Mouse (Mus musculus): ENCODE results near the gene Frmd8.
"Not testable (repeated sequence)": the region's sequence is repeated elsewhere in the genome, so short reads cannot be mapped to it uniquely, and the experiment has no call there.

Gene Frmd8

GRCm38 (mm10) chr19:5824826-5825617 lies 50.1 kb downstream of the Frmd8 start:
- no peak for DNase-seq (ENCODE audit: low read depth, low spot score)

DNA sequence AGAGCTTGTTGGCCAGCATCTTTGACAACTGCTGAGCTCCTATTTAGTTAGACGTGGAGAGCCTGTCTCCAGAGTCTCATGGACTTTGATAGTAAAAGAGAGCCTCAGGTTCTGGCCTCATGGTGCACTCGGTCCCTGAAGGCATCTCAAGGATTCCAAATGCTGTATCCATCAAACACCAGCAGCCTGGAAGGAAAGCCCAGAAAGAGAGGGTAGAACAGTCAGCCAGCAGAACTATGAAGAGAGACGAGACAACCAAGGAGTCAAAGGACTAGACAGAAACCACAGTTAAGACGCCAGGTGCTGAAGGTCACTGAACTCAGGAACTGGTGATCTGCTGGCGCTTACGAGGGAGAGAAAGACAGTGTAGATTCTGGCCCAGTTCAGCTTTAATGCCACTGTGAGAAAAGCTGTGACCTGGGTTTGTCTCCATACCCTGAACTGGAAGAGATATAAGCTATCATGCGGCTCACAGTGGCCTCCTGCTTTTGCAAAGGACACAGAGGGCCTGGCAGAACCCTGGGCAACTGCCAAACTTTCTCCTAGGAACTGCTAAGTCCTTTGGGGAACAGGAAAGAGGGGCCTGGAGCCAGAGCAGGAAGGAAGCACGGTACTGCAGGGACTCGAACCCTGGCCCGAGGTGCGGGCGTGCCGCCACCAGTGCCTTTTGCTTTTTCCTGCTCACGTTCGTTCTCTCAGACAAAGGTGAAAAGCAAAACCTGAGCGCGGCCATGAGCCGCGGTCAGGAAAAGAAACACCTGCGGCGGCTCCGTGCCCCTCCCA lies 50.8 kb downstream of the Frmd8 start:
- DNase-seq (ENCODE audit: low read depth, low spot score), result no peak

- no peak for DNase-seq (ENCODE audit: low read depth, low spot score)
Observed at GRCm38 (mm10) chr19:5823266-5823839, 51.7 kb downstream of the Frmd8 start.

DNA sequence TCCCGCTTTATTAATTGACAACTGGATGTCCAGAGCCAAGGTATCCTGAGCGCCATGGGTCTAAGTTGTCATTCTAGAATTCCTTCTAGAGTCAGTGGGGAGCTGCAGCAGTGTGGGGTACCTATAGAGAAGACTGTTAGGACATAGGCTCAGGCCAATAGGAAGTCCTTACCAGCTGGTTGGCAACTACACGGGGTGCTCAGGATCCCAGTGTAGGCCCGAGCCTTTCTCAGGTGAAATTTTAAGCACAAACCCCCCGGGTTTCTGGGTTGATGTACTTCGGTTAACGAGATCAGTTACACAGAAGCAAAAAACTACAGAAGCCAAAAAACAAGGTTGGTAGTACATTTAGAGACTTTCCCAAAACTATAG lies 52.3 kb downstream of the Frmd8 start:
- no peak for DNase-seq (ENCODE audit: low read depth, low spot score)

DNA sequence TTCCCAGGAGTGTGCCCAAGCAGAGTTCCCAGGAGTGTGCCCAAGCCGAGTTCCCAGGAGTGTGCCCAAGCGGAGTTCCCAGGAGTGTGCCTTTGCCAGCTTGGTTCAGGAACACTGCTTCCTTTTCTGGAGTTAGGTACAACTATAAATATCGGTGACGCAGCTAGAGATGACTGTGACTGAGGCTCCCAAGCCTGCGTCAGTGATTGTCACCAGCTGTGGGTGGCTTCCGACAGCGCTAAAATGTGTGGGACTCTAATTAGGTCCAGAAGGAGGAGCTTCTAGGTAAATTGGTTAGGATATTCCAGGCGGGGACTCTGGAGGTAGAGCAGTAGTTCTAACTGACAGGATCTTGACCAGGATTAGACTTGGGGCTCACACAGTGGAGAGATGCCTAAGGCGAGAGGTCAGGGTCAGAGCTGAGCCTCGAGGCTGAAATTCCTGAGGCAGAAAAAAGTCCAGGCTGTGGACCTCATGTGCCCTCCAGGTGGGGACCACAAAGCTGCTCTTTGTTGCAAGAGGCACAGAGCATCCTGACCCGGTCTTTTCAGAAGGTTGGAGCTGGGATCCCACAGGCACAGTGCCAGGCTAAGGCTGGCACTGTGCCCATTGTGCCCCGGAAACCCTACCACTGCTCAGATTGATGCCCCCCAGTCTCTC lies 52.8 kb downstream of the Frmd8 start:
- DNase-seq (ENCODE audit: low read depth, low spot score), result no peak

DNA sequence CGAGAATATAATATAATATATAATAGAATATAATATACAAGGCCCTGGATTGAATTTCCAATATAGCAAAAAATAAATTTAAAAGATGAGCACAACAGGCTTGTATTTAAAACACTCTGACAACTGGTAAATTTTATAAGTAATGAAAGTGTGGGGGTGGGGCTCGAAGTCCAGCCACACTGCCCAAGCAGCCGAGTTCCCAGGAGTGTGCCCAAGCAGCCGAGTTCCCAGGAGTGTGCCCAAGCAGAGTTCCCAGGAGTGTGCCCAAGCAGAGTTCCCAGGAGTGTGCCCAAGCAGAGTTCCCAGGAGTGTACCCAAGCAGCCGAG lies 53.3 kb downstream of the Frmd8 start:
- no peak for DNase-seq (ENCODE audit: low read depth, low spot score)

GRCm38 (mm10) chr19:5819549-5819948 lies 55.5 kb downstream of the Frmd8 start:
- no peak for DNase-seq (ENCODE audit: low read depth, low spot score)

GRCm38 (mm10) chr19:5818590-5818977 lies 56.5 kb downstream of the Frmd8 start:
- no peak for DNase-seq (ENCODE audit: low read depth, low spot score)

GRCm38 (mm10) chr19:5817703-5818589 lies 57.1 kb downstream of the Frmd8 start:
- DNase-seq (ENCODE audit: low read depth, low spot score), result peak; percentile 54

DNA sequence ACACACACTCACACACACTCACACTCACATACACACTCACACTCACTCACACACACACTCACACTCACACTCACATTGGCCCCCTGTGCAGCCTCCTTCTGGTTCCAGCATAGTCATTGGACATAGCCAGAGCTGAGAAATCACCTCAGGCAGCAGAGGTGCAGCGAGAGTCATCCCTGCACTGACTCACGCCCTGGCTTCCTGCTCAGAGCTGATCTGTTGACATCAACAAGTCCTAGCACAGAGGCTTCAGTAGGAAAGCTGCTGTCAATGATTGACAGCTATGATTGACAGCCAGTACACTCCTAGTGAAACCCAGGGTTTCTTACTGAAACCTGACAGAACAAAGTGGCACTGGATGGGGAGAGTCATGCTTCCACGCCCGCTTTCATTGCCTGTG lies 59.1 kb downstream of the Frmd8 start:
- no peak for DNase-seq (ENCODE audit: low read depth, low spot score)

GRCm38 (mm10) chr19:5815010-5815409 lies 60.1 kb downstream of the Frmd8 start:
- DNase-seq (ENCODE audit: low read depth, low spot score), result no peak

GRCm38 (mm10) chr19:5814048-5814447 lies 61.0 kb downstream of the Frmd8 start:
- DNase-seq (ENCODE audit: low read depth, low spot score), result not testable (repeated sequence)

DNA sequence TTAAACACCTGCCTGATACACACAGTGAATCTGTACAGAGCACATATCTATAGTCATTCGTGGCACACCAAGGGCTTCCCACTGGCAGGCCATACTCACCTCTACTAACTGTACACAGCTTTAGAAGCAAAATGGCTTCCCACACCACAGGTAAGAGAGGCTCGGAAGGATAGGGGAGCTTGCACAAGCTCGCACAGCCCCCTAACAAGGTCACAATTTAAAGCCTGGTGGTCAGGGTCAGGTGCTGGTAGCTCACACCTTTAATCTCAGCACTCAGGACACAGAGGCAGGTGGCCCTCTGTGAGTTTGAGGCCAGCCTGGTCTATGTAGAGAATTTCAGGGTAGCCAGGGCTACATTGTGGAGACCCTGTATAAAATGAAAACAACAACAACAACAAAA lies 61.5 kb downstream of the Frmd8 start:
- DNase-seq (ENCODE audit: low read depth, low spot score), result no peak

- peak; percentile 94 for DNase-seq (ENCODE audit: low read depth, low spot score)
Observed at GRCm38 (mm10) chr19:5811771-5812504, 63.1 kb downstream of the Frmd8 start.

GRCm38 (mm10) chr19:5810840-5811563 lies 64.1 kb downstream of the Frmd8 start:
- no peak for DNase-seq (ENCODE audit: low read depth, low spot score)

DNA sequence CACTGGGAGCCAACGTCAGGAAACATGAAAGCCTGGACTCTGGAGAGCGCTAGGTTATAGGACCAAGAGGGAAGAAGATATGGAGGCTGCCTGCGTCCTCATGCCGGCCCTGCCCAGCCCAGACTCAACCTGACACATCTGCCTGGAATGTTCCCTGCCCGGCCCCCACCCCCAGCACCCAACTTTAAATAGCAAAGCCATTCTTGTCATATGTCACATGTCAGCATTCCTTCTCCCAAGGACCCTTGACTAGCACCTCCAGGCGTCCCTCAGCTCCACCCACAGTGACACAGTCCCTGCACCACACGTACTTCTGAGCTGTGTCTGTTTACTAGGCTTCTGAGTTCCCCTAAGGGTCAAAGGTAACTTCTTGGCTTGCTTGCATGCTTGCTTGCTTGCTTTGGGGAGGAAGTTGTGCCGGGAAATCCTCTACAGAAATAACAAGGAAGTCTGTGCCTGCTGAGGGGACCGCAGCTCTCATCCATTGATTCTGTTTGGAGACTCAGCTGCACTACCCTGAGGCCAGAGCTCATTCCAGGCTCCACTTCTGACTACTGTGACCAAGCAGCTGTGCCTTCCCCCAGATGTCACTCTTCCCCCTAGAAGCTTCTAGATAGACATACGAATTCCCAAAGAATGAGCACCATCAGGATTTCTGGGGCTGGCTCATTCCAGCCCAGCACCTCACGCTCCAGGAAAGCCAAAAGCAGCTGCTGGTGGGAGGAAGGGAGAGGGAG lies 64.8 kb downstream of the Frmd8 start:
- DNase-seq (ENCODE audit: low read depth, low spot score), result no peak

GRCm38 (mm10) chr19:5809712-5810089 lies 65.4 kb downstream of the Frmd8 start:
- no peak for DNase-seq (ENCODE audit: low read depth, low spot score)

DNA sequence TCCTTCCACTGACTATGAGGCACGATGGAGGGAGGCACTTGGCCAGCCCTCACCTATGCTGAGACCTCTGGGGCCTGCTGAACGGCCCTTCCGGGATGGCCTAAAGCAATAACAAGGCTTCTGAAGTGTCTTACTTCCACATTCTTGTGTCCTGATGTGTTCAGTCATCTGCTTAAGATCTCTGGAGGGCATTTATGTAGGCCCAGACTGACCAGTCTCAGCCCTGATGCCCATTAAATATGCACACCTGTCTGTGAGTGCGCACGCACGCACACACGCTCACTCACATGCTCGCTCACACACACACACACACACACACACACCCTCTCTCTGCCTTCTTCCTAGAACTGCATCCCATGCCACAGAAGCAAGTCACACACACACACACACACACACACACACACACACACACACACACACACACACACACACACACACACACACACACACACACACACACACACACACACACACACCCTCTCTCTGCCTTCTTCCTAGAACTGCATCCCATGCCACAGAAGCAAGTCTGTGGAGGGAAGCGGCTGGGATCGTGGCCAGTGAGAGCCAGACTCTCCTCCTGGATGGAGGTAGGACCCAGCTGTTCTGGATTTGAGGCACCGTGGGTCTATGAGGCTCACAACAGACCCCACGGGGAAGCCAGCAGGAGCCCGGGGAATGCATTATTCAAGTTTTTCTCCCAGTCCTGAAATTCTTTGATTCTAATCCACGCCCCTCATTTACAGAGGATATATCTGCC lies 65.9 kb downstream of the Frmd8 start:
- DNase-seq (ENCODE audit: low read depth, low spot score), result no peak

- no peak for DNase-seq (ENCODE audit: low read depth, low spot score)
Observed at GRCm38 (mm10) chr19:5807740-5808139, 67.3 kb downstream of the Frmd8 start.
